Mouse (Mus musculus) naive thymus-derived CD4-positive, alpha-beta T cell, adult 5 months (primary cell): ENCODE data around the gene Pde2a. TPM values are rescaled to one million over a fixed set of nuclear protein-coding genes. Genes with fewer than 3 reads are reported as not detected.

Experiments used
- polyA plus RNA-seq: library from polyadenylated mRNA; unstranded; fragments of 100-300 nt; shearing (Covaris generic); gene quantifications from one replicate; pipeline ENCODE4 v1.2.1, GENCODE M21; 2017

Pde2a gene
- polyA plus RNA-seq: 24.8 TPM

GRCm38 (mm10) chr7:101421529-101421928, at the start of gene Pde2a:
TSS of gene Pde2a (plus strand) at chr7:101421691.

DNA sequence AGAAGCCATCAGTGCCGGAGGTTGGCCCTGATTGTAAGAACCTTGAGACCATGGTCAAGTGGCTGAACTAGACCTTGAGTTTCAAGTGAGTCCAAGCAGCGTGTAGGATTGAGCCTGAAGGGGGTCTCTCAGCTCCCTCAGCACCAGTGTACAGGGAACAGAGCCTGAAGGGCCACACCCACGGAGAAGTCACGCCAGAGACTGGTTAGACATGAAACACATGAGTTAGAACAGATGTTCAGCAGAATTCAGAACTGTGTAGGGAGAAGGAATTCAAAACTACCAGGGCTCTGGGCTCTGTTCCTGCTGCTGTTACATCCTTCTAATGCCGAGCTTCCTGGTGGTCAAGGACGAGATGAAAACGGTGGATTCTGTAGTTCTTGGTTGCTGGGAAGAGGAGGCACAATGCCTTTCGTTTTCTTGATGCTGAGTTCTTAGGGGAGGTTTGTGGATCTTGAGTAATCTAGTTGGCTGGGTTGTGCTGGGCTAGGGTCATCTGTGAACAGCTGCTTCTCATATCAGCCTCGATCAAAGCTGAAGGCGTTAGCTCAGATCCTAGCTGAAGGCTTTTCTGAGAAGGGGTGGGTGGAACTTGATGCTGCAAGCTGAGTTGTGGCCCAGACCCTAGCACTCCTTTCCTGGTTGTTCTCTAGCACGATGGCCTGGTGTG, 11.1 kb upstream of the Pde2a start, which contains the start of gene Gm45837:
Gene Gm45837, plus strand, starts transcription at position 620 of the 670 bp plus-strand sequence.

Other genes with a start within 250 kb of the Pde2a start
- gene Atg16l2, start 119.4 kb upstream of the Pde2a start, polyA plus RNA-seq: 109 TPM
- gene Stard10, start 104.6 kb upstream of the Pde2a start, polyA plus RNA-seq: 9.0 TPM
- gene Arap1, start 73.6 kb upstream of the Pde2a start, polyA plus RNA-seq: 62.8 TPM
- gene Gm45837, start 10.8 kb upstream of the Pde2a start, polyA plus RNA-seq: 41.4 TPM
- gene Art2b, start 163.9 kb downstream of the Pde2a start, polyA plus RNA-seq: 18.0 TPM
- gene Clpb, start 241.9 kb downstream of the Pde2a start, polyA plus RNA-seq: 31.2 TPM